Mouse (Mus musculus) heart, embryonic 15.5 days (tissue): ENCODE data around the gene Chp1. TPM values are rescaled to one million over a fixed set of nuclear protein-coding genes. Genes with fewer than 3 reads are reported as not detected.
"Not testable (repeated sequence)": the region's sequence is repeated elsewhere in the genome, so short reads cannot be mapped to it uniquely, and the experiment has no call there.

Experiments used
- ATAC-seq: fragments of 200-750 bp; cut with Nextera tagmentation; replicated peaks from 2 replicates; pipeline ENCODE4 v1.8.0; 2017; ENCODE audit warnings: low read depth, moderate TSS enrichment; ENCODE audit not compliant: insufficient number of reproducible peaks, insufficient read depth, low FRiP score
- H3K27ac ChIP-seq: fragments of 300-500 bp; sonication (generic); 2 replicates; pipeline ENCODE4 v1.5.1; 2015; ENCODE audit warnings: mild to moderate bottlenecking, inconsistent platforms
- H3K27me3 ChIP-seq: fragments of 300-500 bp; sonication (generic); 2 replicates; pipeline ENCODE4 v1.6.1; 2015; ENCODE audit warnings: inconsistent platforms
- H3K36me3 ChIP-seq: fragments of 300-500 bp; sonication (generic); 2 replicates; pipeline ENCODE4 v1.6.1; 2015; ENCODE audit warnings: mild to moderate bottlenecking, inconsistent platforms
- H3K4me1 ChIP-seq: fragments of 300-500 bp; sonication (generic); replicated peaks from 2 replicates; pipeline ENCODE4 v1.6.1; 2015; ENCODE audit warnings: inconsistent platforms
- H3K4me2 ChIP-seq: fragments of 300-500 bp; sonication (generic); 2 replicates; pipeline ENCODE4 v1.6.1; 2015; ENCODE audit warnings: inconsistent platforms, mild to moderate bottlenecking, moderate library complexity
- H3K4me3 ChIP-seq: fragments of 300-500 bp; sonication (generic); 2 replicates; pipeline ENCODE4 v1.5.1; 2015; ENCODE audit warnings: mild to moderate bottlenecking, inconsistent platforms
- H3K9ac ChIP-seq: fragments of 300-500 bp; sonication (generic); 2 replicates; pipeline ENCODE4 v1.6.1; 2015; ENCODE audit warnings: mild to moderate bottlenecking, inconsistent platforms
- H3K9me3 ChIP-seq: fragments of 300-500 bp; sonication (generic); replicated peaks from 2 replicates; pipeline ENCODE4 v1.6.1; 2016; ENCODE audit warnings: inconsistent platforms
- WGBS: fragments of 180-500 bp; shearing (Covaris S2); methylation state at CpG from one replicate; pipeline ENCODE4 v1.1.7; 2015; ENCODE audit warnings: mixed read lengths; 5-methylcytosine and 5-hydroxymethylcytosine counted together
- polyA plus RNA-seq: library from polyadenylated mRNA; unstranded; fragments of >200 nt; fragmentation: Nextera tagmentation; extraction: Ambion mirVana; gene quantifications from 2 replicates; pipeline ENCODE4 v1.2.1, GENCODE M21; 2015

Chp1 gene
- polyA plus RNA-seq, 1 experiment from 2014 or later, result 47.2 TPM

- H3K27me3 ChIP-seq, result no peaks in the 10 kb centered on the region
- H3K9ac ChIP-seq, result no peak overlapping the region
- no peaks in the 10 kb centered on the region for H3K9me3 ChIP-seq
- H3K27ac ChIP-seq, result no peak overlapping the region
- WGBS, result 77% methylated on average over 4 of the region's 4 CpGs
- ATAC-seq, result no peak
- H3K4me1 ChIP-seq, result peaks cover 39% of the 10 kb centered on the region
- H3K36me3 ChIP-seq, result peaks cover 71% of the 10 kb centered on the region
- no peak overlapping the region for H3K4me3 ChIP-seq
- H3K4me2 ChIP-seq, result no peak overlapping the region
Observed at GRCm38 (mm10) chr2:119601027-119601426, 53.5 kb downstream of the Chp1 start.

- not testable (repeated sequence) for ATAC-seq, H3K27ac ChIP-seq, H3K4me3 ChIP-seq, H3K9me3 ChIP-seq, H3K9ac ChIP-seq, H3K27me3 ChIP-seq, H3K4me2 ChIP-seq
- Histone ChIP-seq H3K4me1 (peaks cover 38% of the 10 kb centered on the region), H3K36me3 (peaks cover 71% of the 10 kb centered on the region)
- 49% methylated on average over 3 of the region's 3 CpGs for WGBS
Observed at GRCm38 (mm10) chr2:119601575-119601974, 54.1 kb downstream of the Chp1 start.

DNA sequence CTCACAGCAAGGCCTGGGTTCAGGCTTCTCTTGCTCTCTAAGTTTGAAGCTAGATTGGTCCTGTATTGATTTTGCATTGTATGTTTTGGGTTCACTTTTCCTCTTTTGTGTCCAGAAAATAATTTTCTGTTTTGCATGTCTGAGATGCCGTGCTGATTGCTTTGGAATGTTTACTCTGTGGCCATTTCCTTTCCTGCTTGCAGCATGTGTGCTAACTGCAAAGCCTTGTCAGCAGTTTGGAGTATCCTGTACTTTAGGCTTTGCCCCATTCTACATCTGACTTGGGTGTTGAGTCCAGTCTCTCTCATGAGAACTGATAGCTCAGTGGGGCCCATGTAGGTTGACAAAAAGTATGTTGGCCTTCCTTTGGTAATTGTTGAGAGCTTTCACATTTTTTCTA, 55.0 kb downstream of the Chp1 start:
- no peaks in the 10 kb centered on the region for H3K9me3 ChIP-seq
- 33% methylated on average over 1 of the region's 1 CpGs for WGBS
- peaks cover 70% of the 10 kb centered on the region for H3K36me3 ChIP-seq
- peaks cover 32% of the 10 kb centered on the region for H3K4me1 ChIP-seq
- no peak overlapping the region for H3K9ac ChIP-seq
- H3K27me3 ChIP-seq, result no peaks in the 10 kb centered on the region
- H3K4me2 ChIP-seq, result no peak overlapping the region
- no peak for ATAC-seq
- 0 out of 2 replicates have a peak overlapping the region, but pooled peaks have one; percentile 7 for H3K4me3 ChIP-seq
- peak overlapping the region; percentile 29; the same call in 1 of the 2 replicates for H3K27ac ChIP-seq

- peaks cover 24% of the 10 kb centered on the region for H3K4me1 ChIP-seq
- H3K9me3 ChIP-seq, result no peaks in the 10 kb centered on the region
- no peaks in the 10 kb centered on the region for H3K27me3 ChIP-seq
- H3K4me2 ChIP-seq, result no peak overlapping the region
- peaks cover 73% of the 10 kb centered on the region for H3K36me3 ChIP-seq
- no peak for ATAC-seq
- H3K9ac ChIP-seq, result no peak overlapping the region
- H3K27ac ChIP-seq, result no peak overlapping the region
- WGBS, result 25% methylated on average over 2 of the region's 2 CpGs
- H3K4me3 ChIP-seq, result no peak overlapping the region
Observed at GRCm38 (mm10) chr2:119603909-119604308, 56.4 kb downstream of the Chp1 start.

DNA sequence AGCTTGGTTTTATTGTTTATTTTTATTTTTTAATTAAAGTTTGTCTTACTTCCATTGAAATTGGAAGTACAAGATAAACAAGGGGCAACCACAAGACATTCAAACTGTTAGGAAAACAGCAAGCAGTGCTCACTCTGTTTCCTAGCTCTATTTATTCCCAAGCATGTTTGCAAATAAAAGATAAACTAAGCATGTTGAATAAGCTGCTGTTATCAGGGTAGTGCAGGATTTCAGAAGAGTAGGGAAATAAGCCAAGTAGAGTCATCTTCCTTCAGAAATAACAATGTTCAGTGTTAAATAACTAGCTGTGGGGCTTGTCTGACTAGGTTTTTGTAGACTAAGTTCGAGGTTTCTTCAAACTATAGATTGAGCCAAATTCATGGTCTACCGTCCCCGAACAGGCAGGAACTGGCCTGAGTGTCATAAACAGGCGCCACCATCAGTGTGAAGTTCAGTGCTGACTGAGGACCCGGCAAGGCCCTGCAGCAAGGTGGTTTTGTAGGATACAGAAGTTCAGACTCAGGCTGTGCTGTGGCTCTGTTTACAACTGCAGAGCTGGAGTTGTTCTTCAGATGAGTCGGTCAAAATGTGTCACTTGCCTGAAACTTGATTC, 58.0 kb downstream of the Chp1 start:
- 83% methylated on average over 6 of the region's 6 CpGs for WGBS
- no peak overlapping the region for H3K4me2 ChIP-seq
- H3K9ac ChIP-seq, result no peak overlapping the region
- no peak for ATAC-seq
- no peak overlapping the region for H3K4me3 ChIP-seq
- H3K9me3 ChIP-seq, result no peaks in the 10 kb centered on the region
- no peak overlapping the region for H3K27ac ChIP-seq
- H3K4me1 ChIP-seq, result peaks cover 24% of the 10 kb centered on the region
- H3K27me3 ChIP-seq, result no peaks in the 10 kb centered on the region
- peaks cover 71% of the 10 kb centered on the region for H3K36me3 ChIP-seq

DNA sequence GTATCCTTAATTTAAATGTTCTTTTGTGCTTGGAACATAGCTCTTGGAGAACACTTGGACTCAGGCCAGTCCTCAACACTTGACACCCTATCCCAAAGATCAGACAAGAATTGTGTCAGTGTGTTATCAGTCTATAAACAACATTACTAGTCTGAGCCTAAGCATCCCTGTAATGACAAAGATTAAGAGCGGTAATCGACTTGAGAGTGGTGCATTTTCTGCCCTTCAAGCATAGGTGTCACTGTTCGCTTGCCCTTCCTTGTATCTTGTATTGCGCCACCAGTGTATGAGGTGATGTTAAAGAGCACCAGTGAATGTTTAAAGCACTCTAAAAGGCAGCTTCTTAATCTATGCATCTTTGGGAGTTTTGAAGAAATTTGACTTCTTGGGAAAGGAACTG, 59.5 kb downstream of the Chp1 start:
- no peak for ATAC-seq

GRCm38 (mm10) chr2:119617841-119618198, 70.3 kb downstream of the Chp1 start:
- peak overlapping the region; percentile 76 for H3K4me2 ChIP-seq
- H3K4me3 ChIP-seq, result peak overlapping the region; percentile 83
- H3K27ac ChIP-seq, result peak overlapping the region; percentile 65
- peak overlapping the region; percentile 68 for H3K9ac ChIP-seq
- no peaks in the 10 kb centered on the region for H3K27me3 ChIP-seq
- WGBS, result 0% methylated on average over 13 of the region's 13 CpGs
- no peaks in the 10 kb centered on the region for H3K36me3 ChIP-seq
- peaks cover 25% of the 10 kb centered on the region for H3K4me1 ChIP-seq
- H3K9me3 ChIP-seq, result no peaks in the 10 kb centered on the region
- no peak for ATAC-seq

More for the DNA sequence above, 59.5 kb downstream of the Chp1 start:
- no peak overlapping the region for H3K27ac ChIP-seq
- WGBS, result 77% methylated on average over 4 of the region's 4 CpGs
- H3K4me2 ChIP-seq, result no peak overlapping the region
- no peak overlapping the region for H3K9ac ChIP-seq
- no peaks in the 10 kb centered on the region for H3K9me3 ChIP-seq
- peaks cover 15% of the 10 kb centered on the region for H3K4me1 ChIP-seq
- no peaks in the 10 kb centered on the region for H3K27me3 ChIP-seq
- H3K36me3 ChIP-seq, result peaks cover 65% of the 10 kb centered on the region
- no peak overlapping the region for H3K4me3 ChIP-seq

DNA sequence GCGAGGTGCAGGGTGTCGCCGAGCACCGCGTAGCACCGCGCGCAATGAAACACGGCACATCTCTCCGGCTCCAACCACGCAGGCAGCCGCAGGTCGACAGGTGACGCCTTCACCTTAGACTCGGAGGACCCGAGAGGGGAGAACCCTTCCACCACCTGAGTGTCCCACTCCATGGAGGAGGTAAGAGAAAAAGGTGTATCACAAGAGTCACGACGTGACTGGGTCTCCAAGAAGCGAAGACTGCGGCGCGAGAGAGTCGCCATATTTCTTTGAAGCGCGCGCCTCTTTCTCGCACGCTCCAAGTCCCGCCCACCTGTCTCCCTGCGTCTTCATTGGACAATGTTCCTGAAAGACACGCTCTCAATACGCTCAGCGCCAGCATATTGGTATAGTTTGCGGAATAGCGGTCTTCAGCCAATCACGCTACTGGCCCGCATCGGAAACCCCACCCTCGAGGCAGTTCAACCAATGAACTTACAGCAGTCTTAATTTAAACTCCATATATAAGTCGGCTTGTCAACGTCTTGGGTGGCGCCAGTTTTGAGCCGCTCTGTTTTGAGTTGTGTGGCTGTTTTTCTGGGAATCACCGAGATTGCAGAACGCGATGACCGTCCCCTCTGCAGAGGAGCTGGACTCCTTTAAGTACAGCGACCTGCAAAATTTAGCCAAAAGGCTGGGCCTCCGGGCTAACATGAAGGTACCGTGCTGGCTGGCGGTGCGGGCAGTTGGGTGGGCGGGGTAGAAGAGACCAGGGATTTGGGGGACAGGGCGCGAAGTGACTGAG, 70.9 kb downstream of the Chp1 start, which contains the start of the genes Nusap1 and Oip5:
Gene Nusap1, plus strand, starts transcription at position 100 of the 784 bp plus-strand sequence.
Gene Oip5, minus strand, starts transcription at position 271 of the 784 bp plus-strand sequence.
- Histone ChIP-seq H3K27ac (peak within 1 kb of the TSS; percentile 65), H3K4me3 (peak within 1 kb of the TSS; percentile 83), H3K27me3 (no peaks in the 10 kb centered on the region), H3K36me3 (no peaks in the 10 kb centered on the region), H3K4me1 (peaks cover 25% of the 10 kb centered on the region), H3K9me3 (no peaks in the 10 kb centered on the region), H3K9ac (peak within 1 kb of the TSS; percentile 68), H3K4me2 (peak within 1 kb of the TSS; percentile 76)
- ATAC-seq, result peak; percentile 99
- under 1% methylated on average over 55 of the region's 55 CpGs for WGBS

DNA sequence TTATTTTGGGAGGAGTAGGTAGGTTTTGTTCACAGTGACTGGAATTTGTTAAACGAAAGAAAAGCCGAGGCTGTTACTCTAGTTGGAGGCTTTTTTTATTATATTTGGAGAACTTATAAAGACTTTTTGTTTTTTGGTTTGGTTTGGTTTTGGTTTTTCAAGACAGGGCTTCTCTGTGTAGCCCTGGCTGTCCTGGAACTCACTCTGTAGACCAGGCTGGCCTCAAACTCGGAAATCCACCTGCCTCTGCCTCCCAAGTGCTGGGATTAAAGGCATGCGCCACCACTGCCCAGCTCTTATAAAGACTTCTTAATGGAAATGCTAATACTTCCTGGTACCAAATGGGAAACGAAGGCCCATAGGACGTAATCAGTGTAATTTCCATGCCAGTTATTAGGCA, 71.5 kb downstream of the Chp1 start:
- not testable (repeated sequence) for H3K27me3 ChIP-seq, H3K9me3 ChIP-seq, ATAC-seq, H3K36me3 ChIP-seq
- H3K27ac ChIP-seq, result peak overlapping the region; percentile 58; the same call in 1 of the 2 replicates
- peak overlapping the region; percentile 68 for H3K4me2 ChIP-seq
- WGBS, result 4% methylated on average over 6 of the region's 6 CpGs
- peak overlapping the region; percentile 83 for H3K4me3 ChIP-seq
- peak overlapping the region; percentile 54 for H3K9ac ChIP-seq
- peaks cover 25% of the 10 kb centered on the region for H3K4me1 ChIP-seq

- no peak overlapping the region for H3K4me3 ChIP-seq
Observed at GRCm38 (mm10) chr2:119621302-119621701, 73.8 kb downstream of the Chp1 start.

More at GRCm38 (mm10) chr2:119621302-119621701, 73.8 kb downstream of the Chp1 start:
- peaks cover 14% of the 10 kb centered on the region for H3K36me3 ChIP-seq
- H3K27me3 ChIP-seq, result no peaks in the 10 kb centered on the region
- no peak overlapping the region for H3K27ac ChIP-seq
- no peaks in the 10 kb centered on the region for H3K9me3 ChIP-seq
- peak overlapping the region; percentile 16 for H3K4me2 ChIP-seq
- H3K9ac ChIP-seq, result no peak overlapping the region
- WGBS, result 98% methylated on average over 2 of the region's 2 CpGs
- H3K4me1 ChIP-seq, result peaks cover 25% of the 10 kb centered on the region
- ATAC-seq, result no peak
